Mouse (Mus musculus): ENCODE data around the gene Ddi2. TPM values are rescaled to one million over a fixed set of nuclear protein-coding genes. Genes with fewer than 3 reads are reported as not detected.

Ddi2 gene
- polyA plus RNA-seq, 1 experiment, result 12.8 TPM

GRCm38 (mm10) chr4:141720761-141721523, 2.3 kb downstream of the Ddi2 start:
- Histone ChIP-seq H3K4me3 (ENCODE audit: insufficient read depth, poor library complexity, severe bottlenecking) (no peak overlapping the region), H3K79me2 (ENCODE audit: control insufficient read depth, insufficient read depth) (peaks cover 72% of the 10 kb centered on the region), H3K79me3 (ENCODE audit: low read depth) (peaks cover 66% of the 10 kb centered on the region), H3ac (ENCODE audit: control insufficient read depth, insufficient read length, low read depth) (no peak overlapping the region), H3K36me3 (ENCODE audit: control insufficient read depth, insufficient read depth) (peaks cover 21% of the 10 kb centered on the region), H3K27me3 (ENCODE audit: control insufficient read depth, insufficient read depth, insufficient read length) (no peaks in the 10 kb centered on the region)
- TF ChIP-seq MAX (IDR thresholded peaks at IDR 0.05) (no peak), FOSL1 (IDR thresholded peaks at IDR 0.05; ENCODE audit: insufficient read depth, low read length, poor library complexity, severe bottlenecking) (no peak), MYOD1 (IDR thresholded peaks at IDR 0.05; ENCODE audit: control insufficient read depth, insufficient read length, low read depth) (no peak), MYOG (IDR thresholded peaks at IDR 0.05; ENCODE audit: control insufficient read depth, extremely low read depth, insufficient read length) (no peak), CEBPB (IDR thresholded peaks at IDR 0.05; ENCODE audit: low read depth) (no peak), USF1 (IDR thresholded peaks at IDR 0.05; ENCODE audit: low read depth) (no peak)

- Histone ChIP-seq H3K4me3 (ENCODE audit: insufficient read depth, poor library complexity, severe bottlenecking) (no peak overlapping the region), H3K79me3 (ENCODE audit: low read depth) (peaks cover 81% of the 10 kb centered on the region), H3ac (ENCODE audit: control insufficient read depth, insufficient read length, low read depth) (no peak overlapping the region), H3K27me3 (ENCODE audit: control insufficient read depth, insufficient read depth, insufficient read length) (no peaks in the 10 kb centered on the region), H3K36me3 (ENCODE audit: control insufficient read depth, insufficient read depth) (peaks cover 24% of the 10 kb centered on the region), H3K79me2 (ENCODE audit: control insufficient read depth, insufficient read depth) (peaks cover 88% of the 10 kb centered on the region)
- TF ChIP-seq MYOG (IDR thresholded peaks at IDR 0.05; ENCODE audit: control insufficient read depth, extremely low read depth, insufficient read length) (no peak), CTCF (IDR thresholded peaks at IDR 0.05; ENCODE audit: control insufficient read depth, insufficient read depth, insufficient read length) (no peak), USF1 (IDR thresholded peaks at IDR 0.05; ENCODE audit: low read depth) (no peak), MAX (IDR thresholded peaks at IDR 0.05) (no peak), CEBPB (IDR thresholded peaks at IDR 0.05; ENCODE audit: low read depth) (no peak), MYOD1 (IDR thresholded peaks at IDR 0.05; ENCODE audit: control insufficient read depth, insufficient read length, low read depth) (no peak), FOSL1 (IDR thresholded peaks at IDR 0.05; ENCODE audit: insufficient read depth, low read length, poor library complexity, severe bottlenecking) (no peak)
Observed at GRCm38 (mm10) chr4:141719304-141719703, 3.9 kb downstream of the Ddi2 start.

GRCm38 (mm10) chr4:141717633-141718032, 5.6 kb downstream of the Ddi2 start:
- H3ac ChIP-seq (ENCODE audit: control insufficient read depth, insufficient read length, low read depth), result no peak overlapping the region

GRCm38 (mm10) chr4:141715027-141715426, 8.2 kb downstream of the Ddi2 start:
- TF ChIP-seq MYOD1 (IDR thresholded peaks at IDR 0.05; ENCODE audit: control insufficient read depth, insufficient read length, low read depth), result no peak
- peaks cover 38% of the 10 kb centered on the region for H3K36me3 ChIP-seq (ENCODE audit: control insufficient read depth, insufficient read depth)

More at GRCm38 (mm10) chr4:141717633-141718032, 5.6 kb downstream of the Ddi2 start:
- H3K36me3 ChIP-seq (ENCODE audit: control insufficient read depth, insufficient read depth), result peaks cover 36% of the 10 kb centered on the region
- no peaks in the 10 kb centered on the region for H3K27me3 ChIP-seq (ENCODE audit: control insufficient read depth, insufficient read depth, insufficient read length)
- TF ChIP-seq MYOD1 (IDR thresholded peaks at IDR 0.05; ENCODE audit: control insufficient read depth, insufficient read length, low read depth) (no peak), MAX (IDR thresholded peaks at IDR 0.05) (no peak), MYOG (IDR thresholded peaks at IDR 0.05; ENCODE audit: control insufficient read depth, extremely low read depth, insufficient read length) (no peak), CEBPB (IDR thresholded peaks at IDR 0.05; ENCODE audit: low read depth) (no peak), USF1 (IDR thresholded peaks at IDR 0.05; ENCODE audit: low read depth) (no peak), CTCF (IDR thresholded peaks at IDR 0.05; ENCODE audit: control insufficient read depth, insufficient read depth, insufficient read length) (no peak), FOSL1 (IDR thresholded peaks at IDR 0.05; ENCODE audit: insufficient read depth, low read length, poor library complexity, severe bottlenecking) (no peak)
- no peak overlapping the region for H3K4me3 ChIP-seq (ENCODE audit: insufficient read depth, poor library complexity, severe bottlenecking)
- H3K79me2 ChIP-seq (ENCODE audit: control insufficient read depth, insufficient read depth), result peaks cover 100% of the 10 kb centered on the region
- H3K79me3 ChIP-seq (ENCODE audit: low read depth), result peaks cover 90% of the 10 kb centered on the region

GRCm38 (mm10) chr4:141713598-141714142, 9.5 kb downstream of the Ddi2 start:
- no peak for TF ChIP-seq FOSL1 (IDR thresholded peaks at IDR 0.05; ENCODE audit: insufficient read depth, low read length, poor library complexity, severe bottlenecking)
- no peak for TF ChIP-seq MYOG (IDR thresholded peaks at IDR 0.05; ENCODE audit: control insufficient read depth, extremely low read depth, insufficient read length)
- TF ChIP-seq CTCF (IDR thresholded peaks at IDR 0.05; ENCODE audit: control insufficient read depth, insufficient read depth, insufficient read length), result no peak
- TF ChIP-seq CEBPB (IDR thresholded peaks at IDR 0.05; ENCODE audit: low read depth), result no peak
- TF ChIP-seq USF1 (IDR thresholded peaks at IDR 0.05; ENCODE audit: low read depth), result no peak
- no peak overlapping the region for H3K4me3 ChIP-seq (ENCODE audit: insufficient read depth, poor library complexity, severe bottlenecking)
- H3ac ChIP-seq (ENCODE audit: control insufficient read depth, insufficient read length, low read depth), result no peak overlapping the region
- H3K79me3 ChIP-seq (ENCODE audit: low read depth), result peaks cover 58% of the 10 kb centered on the region
- H3K27me3 ChIP-seq (ENCODE audit: control insufficient read depth, insufficient read depth, insufficient read length), result no peaks in the 10 kb centered on the region
- peaks cover 83% of the 10 kb centered on the region for H3K79me2 ChIP-seq (ENCODE audit: control insufficient read depth, insufficient read depth)
- peaks cover 42% of the 10 kb centered on the region for H3K36me3 ChIP-seq (ENCODE audit: control insufficient read depth, insufficient read depth)

More at GRCm38 (mm10) chr4:141715027-141715426, 8.2 kb downstream of the Ddi2 start:
- Histone ChIP-seq H3K4me3 (ENCODE audit: insufficient read depth, poor library complexity, severe bottlenecking) (no peak overlapping the region), H3ac (ENCODE audit: control insufficient read depth, insufficient read length, low read depth) (no peak overlapping the region), H3K27me3 (ENCODE audit: control insufficient read depth, insufficient read depth, insufficient read length) (no peaks in the 10 kb centered on the region), H3K79me2 (ENCODE audit: control insufficient read depth, insufficient read depth) (peaks cover 86% of the 10 kb centered on the region), H3K79me3 (ENCODE audit: low read depth) (peaks cover 72% of the 10 kb centered on the region)

- TF ChIP-seq CTCF (IDR thresholded peaks at IDR 0.05; ENCODE audit: control insufficient read depth, insufficient read depth, insufficient read length) (no peak), FOSL1 (IDR thresholded peaks at IDR 0.05; ENCODE audit: insufficient read depth, low read length, poor library complexity, severe bottlenecking) (no peak), USF1 (IDR thresholded peaks at IDR 0.05; ENCODE audit: low read depth) (no peak), MAX (IDR thresholded peaks at IDR 0.05) (no peak), MYOD1 (IDR thresholded peaks at IDR 0.05; ENCODE audit: control insufficient read depth, insufficient read length, low read depth) (no peak), CEBPB (IDR thresholded peaks at IDR 0.05; ENCODE audit: low read depth) (no peak), MYOG (IDR thresholded peaks at IDR 0.05; ENCODE audit: control insufficient read depth, extremely low read depth, insufficient read length) (no peak)
- Histone ChIP-seq H3K79me3 (ENCODE audit: low read depth) (peaks cover 36% of the 10 kb centered on the region), H3K79me2 (ENCODE audit: control insufficient read depth, insufficient read depth) (peaks cover 58% of the 10 kb centered on the region), H3K4me3 (ENCODE audit: insufficient read depth, poor library complexity, severe bottlenecking) (no peak overlapping the region), H3K36me3 (ENCODE audit: control insufficient read depth, insufficient read depth) (peaks cover 54% of the 10 kb centered on the region), H3K27me3 (ENCODE audit: control insufficient read depth, insufficient read depth, insufficient read length) (no peaks in the 10 kb centered on the region), H3ac (ENCODE audit: control insufficient read depth, insufficient read length, low read depth) (no peak overlapping the region)
Observed at GRCm38 (mm10) chr4:141711250-141711649, 12.0 kb downstream of the Ddi2 start.

All from C2C12 (cell line).